In genomic region chr2:76128105-76129057, GRCm38 (mm10) we compare ENCODE assay signal across 8 mouse cellular contexts.
DNase-seq lines count a peak whose midpoint lies in the region; ATAC-seq and TF ChIP-seq lines count a peak whose summit lies in the region.
"Had no signal": no experiment of that assay in that cellular context is flagged by ENCODE, and none has a peak within 500 bp of the region (broad histone marks: within the 10 kb centered on the region; RNA-seq: fewer than 3 reads in every experiment).

No protein-coding gene starts in this region.

- 0 out of 2 replicates have a peak, but pooled peaks have one; percentile 46 for ATAC-seq in hindbrain, postnatal 0 days
- no peak for ATAC-seq in erythroblast, adult 5-6 weeks (replicated peaks; ENCODE audit: low FRiP score, poor library complexity, severe bottlenecking)

- peak; percentile 49 to 62 for DNase-seq in layer of hippocampus, postnatal 10 days (ENCODE audit: low spot score in 2 of 2)
- no peak for DNase-seq in layer of hippocampus, adult 9-10 months (ENCODE audit: low spot score)
- DNase-seq in NIH3T3 (ENCODE audit: low read depth): peak; percentile 13
- DNase-seq in hindbrain, postnatal 0 days (ENCODE audit: low spot score): peak; percentile 69

- no peak for TF ChIP-seq POLR2A in small intestine, adult 2 months (IDR thresholded peaks at IDR 0.05; ENCODE audit: low read depth, low read length)

- H3K27ac ChIP-seq in hindbrain, postnatal 0 days: no peak overlapping the region
- peak overlapping the region; percentile 23 for H3K27ac ChIP-seq in small intestine, adult 2 months (ENCODE audit: insufficient read depth, low read depth, low read length)
- H3K27ac ChIP-seq: embryonic facial prominence, embryonic 12.5 days had no signal

- peaks cover 5% of the 10 kb centered on the region; the same call in 1 of the 2 replicates for H3K9me3 ChIP-seq in E14TG2a.4 (ENCODE audit: low read length)
- H3K9me3 ChIP-seq in hindbrain, postnatal 0 days (ENCODE audit: low read length): no peaks in the 10 kb centered on the region
- H3K9me3 ChIP-seq: embryonic facial prominence, embryonic 12.5 days had no signal

- H3K9ac ChIP-seq in hindbrain, postnatal 0 days (replicated peaks; ENCODE audit: low read length): no peak overlapping the region
- H3K9ac ChIP-seq: embryonic facial prominence, embryonic 12.5 days had no signal

- H3K27me3 ChIP-seq in E14TG2a.4 (ENCODE audit: insufficient read depth, low read length): no peaks in the 10 kb centered on the region
- H3K27me3 ChIP-seq in hindbrain, postnatal 0 days (ENCODE audit: insufficient read depth, low read length): no peaks in the 10 kb centered on the region
- H3K27me3 ChIP-seq in small intestine, adult 2 months (ENCODE audit: control insufficient read depth, insufficient read depth, low read length): no peaks in the 10 kb centered on the region
- H3K27me3 ChIP-seq: embryonic facial prominence, embryonic 12.5 days had no signal

- H3K4me1 ChIP-seq in E14TG2a.4 (replicated peaks; ENCODE audit: low read depth, low read length): peaks cover 39% of the 10 kb centered on the region
- no peaks in the 10 kb centered on the region for H3K4me1 ChIP-seq in hindbrain, postnatal 0 days (ENCODE audit: insufficient read depth, low read length)
- H3K4me1 ChIP-seq in small intestine, adult 2 months (ENCODE audit: control insufficient read depth, insufficient read depth, insufficient read length, low read length): peaks cover 3% of the 10 kb centered on the region
- H3K4me1 ChIP-seq: embryonic facial prominence, embryonic 12.5 days had no signal

- H3K36me3 ChIP-seq in E14TG2a.4 (ENCODE audit: insufficient read depth, low read length): no peaks in the 10 kb centered on the region
- H3K36me3 ChIP-seq in hindbrain, postnatal 0 days (ENCODE audit: insufficient read depth, low read length): no peaks in the 10 kb centered on the region
- H3K36me3 ChIP-seq in small intestine, adult 2 months (ENCODE audit: control insufficient read depth, insufficient read depth, low read length): no peaks in the 10 kb centered on the region
- H3K36me3 ChIP-seq: embryonic facial prominence, embryonic 12.5 days had no signal

- H3K4me2 ChIP-seq in hindbrain, postnatal 0 days (ENCODE audit: low read depth, low read length): no peak overlapping the region; the same call in 1 of the 2 replicates
- H3K4me2 ChIP-seq: embryonic facial prominence, embryonic 12.5 days had no signal

- 0 out of 2 replicates have a peak overlapping the region, but pooled peaks have one; percentile 1 for H3K4me3 ChIP-seq in E14TG2a.4 (replicated peaks; ENCODE audit: low read length)
- H3K4me3 ChIP-seq in hindbrain, postnatal 0 days (ENCODE audit: low read length): no peak overlapping the region
- peak overlapping the region; percentile 40 for H3K4me3 ChIP-seq in small intestine, adult 2 months (ENCODE audit: low read depth, low read length)
- H3K4me3 ChIP-seq: embryonic facial prominence, embryonic 12.5 days had no signal

- WGBS in hindbrain, postnatal 0 days: 47% methylated on average over 9 of the region's 9 CpGs
- WGBS in small intestine, adult 2 months: 10% methylated on average over 9 of the region's 9 CpGs

- TF ChIP-seq CTCF in E14TG2a.4 (conservative IDR thresholded peaks at IDR 0.05; ENCODE audit: low read length): peak; percentile 32
- TF ChIP-seq CTCF in hindbrain, postnatal 0 days (IDR thresholded peaks at IDR 0.05; ENCODE audit: low read depth): peak; percentile 63
- TF ChIP-seq CTCF in small intestine, adult 2 months (IDR thresholded peaks at IDR 0.05; ENCODE audit: extremely low read depth, insufficient read length, insufficient replicate concordance, low read depth, low read length): peak; percentile 46; the same call in 1 of the 2 replicates
